Mouse (Mus musculus) kidney, embryonic 15.5 days (tissue): ENCODE results near the gene Lamtor1. TPM values are rescaled to one million over a fixed set of nuclear protein-coding genes. Genes with fewer than 3 reads are reported as not detected.

Experiments used
- microRNA-seq: library from miRNA; unstranded; fragments of <30 nt; microRNA quantifications from one replicate; pipeline ENCODE4, GENCODE M21; 2016
- polyA plus RNA-seq: library from polyadenylated mRNA; unstranded; fragments of >200 nt; fragmentation: Nextera tagmentation; extraction: Ambion mirVana; gene quantifications from 2 replicates; pipeline ENCODE4 v1.2.1, GENCODE M21; 2015

Lamtor1 gene
- polyA plus RNA-seq, 1 experiment from 2014 or later = 158 TPM

Small RNAs within 50 kb of the gene (microRNA-seq; reads per million reads assigned to microRNA genes)
- gene Gm22655 = not detected

Other genes starting within 250 kb of the Lamtor1 start
- 58.7 and 64.7 TPM in 2 replicates for gene Clpb, start 242.3 kb upstream of the Lamtor1 start, polyA plus RNA-seq
- 0.72 and 1.9 TPM in 2 replicates for gene Phox2a, start 87.6 kb upstream of the Lamtor1 start, polyA plus RNA-seq
- gene Inppl1, start 67.7 kb upstream of the Lamtor1 start, polyA plus RNA-seq = 49.9 and 52.1 TPM in 2 replicates
- gene Folr2, start 48.7 kb upstream of the Lamtor1 start, polyA plus RNA-seq = 1.8 and 2.3 TPM in 2 replicates
- gene Anapc15, start 42.2 kb upstream of the Lamtor1 start, polyA plus RNA-seq = 75.1 and 78.9 TPM in 2 replicates
- gene Folr1, start 35.1 kb upstream of the Lamtor1 start, polyA plus RNA-seq = 51.0 and 63.0 TPM in 2 replicates
- 0.24 and 0.53 TPM in 2 replicates for gene Tomt, start 455 bp downstream of the Lamtor1 start, polyA plus RNA-seq
- gene Lrrc51, start 28.0 kb downstream of the Lamtor1 start, polyA plus RNA-seq = 9.2 and 9.9 TPM in 2 replicates
- 70.1 and 73.5 TPM in 2 replicates for gene Numa1, start 28.2 kb downstream of the Lamtor1 start, polyA plus RNA-seq
- gene Il18bp, start 112.8 kb downstream of the Lamtor1 start, polyA plus RNA-seq = 2.5 and 3.0 TPM in 2 replicates
- 28.3 and 28.4 TPM in 2 replicates for gene Rnf121, start 159.6 kb downstream of the Lamtor1 start, polyA plus RNA-seq
- 33.9 and 39.0 TPM in 2 replicates for gene Xndc1, start 159.6 kb downstream of the Lamtor1 start, polyA plus RNA-seq
- gene Xntrpc, start 159.8 kb downstream of the Lamtor1 start, polyA plus RNA-seq = 1.6 and 1.7 TPM in 2 replicates
- gene Trpc2, start 177.2 kb downstream of the Lamtor1 start, polyA plus RNA-seq = not detected in 2 replicates
- gene Art1, start 195.8 kb downstream of the Lamtor1 start, polyA plus RNA-seq = 2.4 and 3.4 TPM in 2 replicates
- gene Art5, start 203.6 kb downstream of the Lamtor1 start, polyA plus RNA-seq = 1.6 and 2.1 TPM in 2 replicates
- not detected in 2 replicates for gene Chrna10, start 210.9 kb downstream of the Lamtor1 start, polyA plus RNA-seq